Mouse (Mus musculus): ENCODE data around the gene 1700023F06Rik. TPM values are rescaled to one million over a fixed set of nuclear protein-coding genes. Genes with fewer than 3 reads are reported as not detected.

The 1700023F06Rik gene
- not detected in 2 replicates for polyA plus RNA-seq (2016; fragmentation: Nextera tagmentation; extraction: Ambion mirVana)

- Histone ChIP-seq H3K9me3 (no peaks in the 10 kb centered on the region), H3K4me2 (replicated peaks) (no peak within 1 kb of the TSS), H3K36me3 (no peaks in the 10 kb centered on the region), H3K4me3 (no peak within 1 kb of the TSS), H3K27ac (replicated peaks) (no peak within 1 kb of the TSS), H3K27me3 (0 out of 2 replicates have a peak, but pooled peaks cover 7% of the 10 kb centered on the region), H3K4me1 (no peaks in the 10 kb centered on the region), H3K9ac (replicated peaks) (no peak within 1 kb of the TSS)
- no peak for ATAC-seq (ENCODE audit: low FRiP score, low read depth)
- 81% methylated on average over 3 of the region's 3 CpGs for WGBS
These were observed at the start of gene 1700023F06Rik for GRCm38 (mm10) chr11:103208458-103208857. TSS of gene 1700023F06Rik (minus strand) at chr11:103208558.

- Histone ChIP-seq H3K4me1 (peaks cover 3% of the 10 kb centered on the region), H3K9me3 (no peaks in the 10 kb centered on the region), H3K9ac (replicated peaks) (no peak overlapping the region), H3K27ac (replicated peaks) (no peak overlapping the region), H3K4me2 (replicated peaks) (no peak overlapping the region), H3K27me3 (no peaks in the 10 kb centered on the region), H3K36me3 (no peaks in the 10 kb centered on the region; the same call in 1 of the 2 replicates), H3K4me3 (no peak overlapping the region)
- WGBS: 91% methylated on average over 4 of the region's 4 CpGs
- ATAC-seq (ENCODE audit: low FRiP score, low read depth): no peak
These were observed 49.7 kb upstream of the 1700023F06Rik start for GRCm38 (mm10) chr11:103257938-103258481.

- no peaks in the 10 kb centered on the region; the same call in 1 of the 2 replicates for H3K36me3 ChIP-seq
- no peak overlapping the region for H3K4me3 ChIP-seq
- no peak overlapping the region for H3K27ac ChIP-seq (replicated peaks)
- H3K4me2 ChIP-seq (replicated peaks): no peak overlapping the region
- no peaks in the 10 kb centered on the region for H3K9me3 ChIP-seq
- WGBS: 92% methylated on average over 5 of the region's 5 CpGs
- H3K4me1 ChIP-seq: peaks cover 12% of the 10 kb centered on the region; the same call in 1 of the 2 replicates
- no peak overlapping the region for H3K9ac ChIP-seq (replicated peaks)
- no peak for ATAC-seq (ENCODE audit: low FRiP score, low read depth)
- H3K27me3 ChIP-seq: no peaks in the 10 kb centered on the region
These were observed 45.2 kb upstream of the 1700023F06Rik start for GRCm38 (mm10) chr11:103253605-103254004.

GRCm38 (mm10) chr11:103252380-103252779 lies 44.0 kb upstream of the 1700023F06Rik start:
- no peak overlapping the region for H3K4me2 ChIP-seq (replicated peaks)
- H3K9ac ChIP-seq (replicated peaks): no peak overlapping the region
- no peak overlapping the region for H3K4me3 ChIP-seq
- peaks cover 23% of the 10 kb centered on the region for H3K4me1 ChIP-seq
- H3K9me3 ChIP-seq: no peaks in the 10 kb centered on the region
- WGBS: 85% methylated on average over 5 of the region's 5 CpGs
- H3K27ac ChIP-seq (replicated peaks): no peak overlapping the region
- no peaks in the 10 kb centered on the region; the same call in 1 of the 2 replicates for H3K36me3 ChIP-seq
- H3K27me3 ChIP-seq: no peaks in the 10 kb centered on the region
- ATAC-seq (ENCODE audit: low FRiP score, low read depth): no peak

- no peak for ATAC-seq (ENCODE audit: low FRiP score, low read depth)
- H3K4me3 ChIP-seq: no peak overlapping the region
- no peak overlapping the region for H3K9ac ChIP-seq (replicated peaks)
- H3K36me3 ChIP-seq: no peaks in the 10 kb centered on the region; the same call in 1 of the 2 replicates
- H3K9me3 ChIP-seq: no peaks in the 10 kb centered on the region
- H3K27ac ChIP-seq (replicated peaks): no peak overlapping the region
- H3K4me1 ChIP-seq: peaks cover 30% of the 10 kb centered on the region
- H3K4me2 ChIP-seq (replicated peaks): no peak overlapping the region
- no peaks in the 10 kb centered on the region for H3K27me3 ChIP-seq
- WGBS: 87% methylated on average over 3 of the region's 3 CpGs
These were observed 42.0 kb upstream of the 1700023F06Rik start for GRCm38 (mm10) chr11:103250324-103250723.

- ATAC-seq (ENCODE audit: low FRiP score, low read depth): no peak
- H3K4me3 ChIP-seq: no peak overlapping the region
- H3K9me3 ChIP-seq: no peaks in the 10 kb centered on the region
- 0 out of 2 replicates have a peak, but pooled peaks cover 2% of the 10 kb centered on the region for H3K36me3 ChIP-seq
- peaks cover 30% of the 10 kb centered on the region for H3K4me1 ChIP-seq
- H3K9ac ChIP-seq (replicated peaks): no peak overlapping the region
- H3K27me3 ChIP-seq: no peaks in the 10 kb centered on the region
- H3K4me2 ChIP-seq (replicated peaks): no peak overlapping the region
- H3K27ac ChIP-seq (replicated peaks): no peak overlapping the region
- 57% methylated on average over 6 of the region's 6 CpGs for WGBS
These were observed 41.2 kb upstream of the 1700023F06Rik start for GRCm38 (mm10) chr11:103249509-103249908.

GRCm38 (mm10) chr11:103248837-103249236 lies 40.5 kb upstream of the 1700023F06Rik start:
- H3K27ac ChIP-seq (replicated peaks): no peak overlapping the region
- no peak for ATAC-seq (ENCODE audit: low FRiP score, low read depth)
- H3K4me3 ChIP-seq: no peak overlapping the region
- H3K4me2 ChIP-seq (replicated peaks): no peak overlapping the region
- 0 out of 2 replicates have a peak, but pooled peaks cover 2% of the 10 kb centered on the region for H3K36me3 ChIP-seq
- no peaks in the 10 kb centered on the region for H3K27me3 ChIP-seq
- no peak overlapping the region for H3K9ac ChIP-seq (replicated peaks)
- 72% methylated on average over 5 of the region's 5 CpGs for WGBS
- H3K9me3 ChIP-seq: no peaks in the 10 kb centered on the region
- peaks cover 30% of the 10 kb centered on the region for H3K4me1 ChIP-seq

- Histone ChIP-seq H3K27ac (replicated peaks) (no peak overlapping the region; the same call in 1 of the 2 replicates), H3K27me3 (no peaks in the 10 kb centered on the region), H3K9me3 (no peaks in the 10 kb centered on the region), H3K4me1 (peaks cover 30% of the 10 kb centered on the region), H3K9ac (replicated peaks) (no peak overlapping the region), H3K4me3 (no peak overlapping the region), H3K4me2 (replicated peaks) (no peak overlapping the region), H3K36me3 (0 out of 2 replicates have a peak, but pooled peaks cover 2% of the 10 kb centered on the region)
- WGBS: 79% methylated on average over 11 of the region's 11 CpGs
- no peak for ATAC-seq (ENCODE audit: low FRiP score, low read depth)
These were observed 39.3 kb upstream of the 1700023F06Rik start for GRCm38 (mm10) chr11:103247504-103248177.

- peaks cover 5% of the 10 kb centered on the region; the same call in 1 of the 2 replicates for H3K36me3 ChIP-seq
- 76% methylated on average over 4 of the region's 4 CpGs for WGBS
- H3K9ac ChIP-seq (replicated peaks): no peak overlapping the region
- H3K4me1 ChIP-seq: peaks cover 33% of the 10 kb centered on the region
- no peak overlapping the region for H3K4me2 ChIP-seq (replicated peaks)
- no peak overlapping the region for H3K4me3 ChIP-seq
- H3K9me3 ChIP-seq: no peaks in the 10 kb centered on the region
- no peak overlapping the region for H3K27ac ChIP-seq (replicated peaks)
- no peak for ATAC-seq (ENCODE audit: low FRiP score, low read depth)
- no peaks in the 10 kb centered on the region for H3K27me3 ChIP-seq
These were observed 38.5 kb upstream of the 1700023F06Rik start for GRCm38 (mm10) chr11:103246731-103247290.

- Histone ChIP-seq H3K27ac (replicated peaks) (no peak overlapping the region), H3K9ac (replicated peaks) (no peak overlapping the region), H3K27me3 (no peaks in the 10 kb centered on the region), H3K9me3 (no peaks in the 10 kb centered on the region), H3K36me3 (peaks cover 9% of the 10 kb centered on the region; the same call in 1 of the 2 replicates), H3K4me3 (no peak overlapping the region), H3K4me1 (peaks cover 34% of the 10 kb centered on the region), H3K4me2 (replicated peaks) (no peak overlapping the region)
- no peak for ATAC-seq (ENCODE audit: low FRiP score, low read depth)
- 85% methylated on average over 10 of the region's 10 CpGs for WGBS
These were observed 37.8 kb upstream of the 1700023F06Rik start for GRCm38 (mm10) chr11:103246081-103246730.

GRCm38 (mm10) chr11:103244856-103245255 lies 36.5 kb upstream of the 1700023F06Rik start:
- no peak overlapping the region for H3K9ac ChIP-seq (replicated peaks)
- no peak overlapping the region for H3K27ac ChIP-seq (replicated peaks)
- H3K27me3 ChIP-seq: no peaks in the 10 kb centered on the region
- H3K4me3 ChIP-seq: no peak overlapping the region
- peaks cover 21% of the 10 kb centered on the region for H3K36me3 ChIP-seq
- H3K4me1 ChIP-seq: peaks cover 33% of the 10 kb centered on the region
- 91% methylated on average over 4 of the region's 4 CpGs for WGBS
- H3K9me3 ChIP-seq: no peaks in the 10 kb centered on the region
- ATAC-seq (ENCODE audit: low FRiP score, low read depth): no peak
- no peak overlapping the region for H3K4me2 ChIP-seq (replicated peaks)

- Histone ChIP-seq H3K36me3 (peaks cover 55% of the 10 kb centered on the region), H3K4me1 (0 out of 2 replicates have a peak, but pooled peaks cover 3% of the 10 kb centered on the region), H3K4me3 (no peak overlapping the region), H3K27ac (replicated peaks) (no peak overlapping the region), H3K9ac (replicated peaks) (no peak overlapping the region), H3K9me3 (no peaks in the 10 kb centered on the region), H3K4me2 (replicated peaks) (no peak overlapping the region), H3K27me3 (no peaks in the 10 kb centered on the region)
- 60% methylated on average over 7 of the region's 7 CpGs for WGBS
- ATAC-seq (ENCODE audit: low FRiP score, low read depth): no peak
These were observed 32.4 kb upstream of the 1700023F06Rik start for GRCm38 (mm10) chr11:103240740-103241139.
